Comparison of ENCODE assay signal across 16 mouse cellular contexts in the genomic region with DNA sequence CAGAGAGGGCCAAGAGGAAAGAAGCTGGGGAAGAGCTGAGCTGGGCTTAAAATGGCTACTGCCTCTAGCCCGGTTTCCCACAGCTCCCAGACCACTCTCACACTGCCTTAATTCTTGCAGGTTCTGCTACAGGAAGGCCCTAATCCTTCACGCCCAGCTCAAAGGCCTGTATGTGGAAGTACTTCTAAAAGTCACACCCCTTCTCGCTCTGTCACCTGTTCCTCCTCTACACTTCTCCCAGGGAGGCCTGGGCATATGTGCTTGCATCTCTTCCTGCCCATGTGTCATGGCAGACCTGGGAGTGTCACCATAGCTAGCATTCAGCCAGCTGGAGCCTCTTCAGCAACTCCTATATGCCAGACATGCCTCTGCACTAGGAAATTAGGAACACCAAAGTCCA. TPM values are rescaled to one million over a fixed set of nuclear protein-coding genes. Genes with fewer than 3 reads are reported as not detected.
DNase-seq lines count a peak whose midpoint lies in the region; ATAC-seq lines count a peak whose summit lies in the region.
"Had no signal": no experiment of that assay in that cellular context is flagged by ENCODE, and none has a peak within 500 bp of the region (broad histone marks: within the 10 kb centered on the region; RNA-seq: fewer than 3 reads in every experiment).

No protein-coding gene starts in this region.

- H3K4me2 ChIP-seq in kidney, embryonic 15.5 days = no peak overlapping the region
- H3K4me2 ChIP-seq in hindbrain, embryonic 11.5 days (replicated peaks; ENCODE audit: low read depth, low read length) = no peak overlapping the region
- H3K4me2 ChIP-seq: embryonic facial prominence, embryonic 12.5 days; heart, embryonic 12.5 days; hindbrain, embryonic 15.5 days; neural tube, embryonic 13.5 days had no signal

- H3K27me3 ChIP-seq in kidney, embryonic 15.5 days = no peaks in the 10 kb centered on the region
- no peaks in the 10 kb centered on the region for H3K27me3 ChIP-seq in embryonic facial prominence, embryonic 10.5 days (replicated peaks; ENCODE audit: low read depth, poor library complexity, severe bottlenecking)
- no peaks in the 10 kb centered on the region for H3K27me3 ChIP-seq in megakaryocyte, embryonic 14.5 days (replicated peaks)
- H3K27me3 ChIP-seq in hindbrain, embryonic 11.5 days (ENCODE audit: control insufficient read depth, insufficient read depth, low read length) = no peaks in the 10 kb centered on the region
- H3K27me3 ChIP-seq: embryonic facial prominence, embryonic 12.5 days; heart, embryonic 12.5 days; hindbrain, embryonic 15.5 days; neural tube, embryonic 13.5 days had no signal

- H3K9ac ChIP-seq in kidney, embryonic 15.5 days = no peak overlapping the region
- H3K9ac ChIP-seq in hindbrain, embryonic 11.5 days (ENCODE audit: low read depth, low read length) = no peak overlapping the region
- H3K9ac ChIP-seq: embryonic facial prominence, embryonic 12.5 days; forebrain, postnatal 0 days; hindbrain, embryonic 15.5 days; neural tube, embryonic 13.5 days had no signal

- no peak overlapping the region for H3K4me3 ChIP-seq in kidney, embryonic 15.5 days (replicated peaks)
- no peak overlapping the region for H3K4me3 ChIP-seq in embryonic facial prominence, embryonic 10.5 days
- H3K4me3 ChIP-seq in megakaryocyte, embryonic 14.5 days (replicated peaks) = peak overlapping the region; percentile 7
- no peak overlapping the region for H3K4me3 ChIP-seq in hindbrain, embryonic 11.5 days (ENCODE audit: low read depth, low read length)
- H3K4me3 ChIP-seq: embryonic facial prominence, embryonic 12.5 days; heart, embryonic 12.5 days; hindbrain, embryonic 15.5 days; neural tube, embryonic 13.5 days had no signal

- 0 out of 2 replicates have a peak overlapping the region, but pooled peaks have one; percentile 56 for H3K27ac ChIP-seq in kidney, embryonic 15.5 days
- H3K27ac ChIP-seq in embryonic facial prominence, embryonic 10.5 days (replicated peaks) = peak overlapping the region; percentile 57
- no peak overlapping the region for H3K27ac ChIP-seq in hindbrain, embryonic 11.5 days (ENCODE audit: low read depth, low read length)
- H3K27ac ChIP-seq: embryonic facial prominence, embryonic 12.5 days; hindbrain, embryonic 15.5 days; neural tube, embryonic 13.5 days had no signal

- peaks cover 56% of the 10 kb centered on the region for H3K4me1 ChIP-seq in kidney, embryonic 15.5 days
- peaks cover 72% of the 10 kb centered on the region for H3K4me1 ChIP-seq in embryonic facial prominence, embryonic 10.5 days
- peaks cover 99% of the 10 kb centered on the region for H3K4me1 ChIP-seq in megakaryocyte, embryonic 14.5 days
- H3K4me1 ChIP-seq in hindbrain, embryonic 11.5 days (replicated peaks; ENCODE audit: control insufficient read depth, insufficient read depth, low read length) = no peaks in the 10 kb centered on the region

- 70% methylated on average over 3 of the region's 3 CpGs for WGBS in kidney, embryonic 15.5 days
- WGBS in embryonic facial prominence, embryonic 10.5 days = 83% methylated on average over 3 of the region's 3 CpGs
- 90% methylated on average over 3 of the region's 3 CpGs for WGBS in hindbrain, embryonic 11.5 days

- no peaks in the 10 kb centered on the region for H3K36me3 ChIP-seq in kidney, embryonic 15.5 days
- peaks cover 9% of the 10 kb centered on the region for H3K36me3 ChIP-seq in embryonic facial prominence, embryonic 10.5 days (replicated peaks)
- peaks cover 63% of the 10 kb centered on the region for H3K36me3 ChIP-seq in megakaryocyte, embryonic 14.5 days (replicated peaks; ENCODE audit: low read length)
- no peaks in the 10 kb centered on the region for H3K36me3 ChIP-seq in hindbrain, embryonic 11.5 days (ENCODE audit: control insufficient read depth, insufficient read depth, low read length)
- H3K36me3 ChIP-seq: embryonic facial prominence, embryonic 12.5 days; heart, embryonic 12.5 days; hindbrain, embryonic 15.5 days; neural tube, embryonic 13.5 days had no signal

- no peak for ATAC-seq in kidney, embryonic 15.5 days (replicated peaks; ENCODE audit: low FRiP score)
- no peak for ATAC-seq in hindbrain, embryonic 11.5 days (ENCODE audit: low FRiP score)
- ATAC-seq: forebrain, postnatal 0 days had no signal

- DNase-seq in kidney, adult 9 months = no peak
- DNase-seq in B cell, adult 2 months = peak; percentile 32 to 39
- no peak for DNase-seq in embryonic facial prominence, embryonic 10.5 days (ENCODE audit: low spot score)
- no peak for DNase-seq in gastrocnemius, postnatal 10 days
- no peak for DNase-seq in hindbrain, embryonic 11.5 days (ENCODE audit: low spot score)
- DNase-seq: cerebellum, postnatal 36 days; forebrain, postnatal 0 days; kidney, adult 11 months; kidney, postnatal 36 days; lung, adult 18-20 months had no signal

- no peaks in the 10 kb centered on the region for H3K9me3 ChIP-seq in kidney, embryonic 15.5 days (replicated peaks)
- no peaks in the 10 kb centered on the region for H3K9me3 ChIP-seq in embryonic facial prominence, embryonic 10.5 days
- H3K9me3 ChIP-seq in megakaryocyte, embryonic 14.5 days = no peaks in the 10 kb centered on the region
- no peaks in the 10 kb centered on the region for H3K9me3 ChIP-seq in hindbrain, embryonic 11.5 days (ENCODE audit: control insufficient read depth, low read length)
- H3K9me3 ChIP-seq: embryonic facial prominence, embryonic 12.5 days; heart, embryonic 12.5 days; hindbrain, embryonic 15.5 days; neural tube, embryonic 13.5 days had no signal

RNA-seq across cellular contexts. Expression of a gene that starts 9.8 kb away (rescaled TPM):
- 3.8 and 4.9 TPM in 2 replicates for polyA plus RNA-seq in kidney, embryonic 15.5 days (2015; fragmentation: Nextera tagmentation; extraction: Ambion mirVana)
- 4.8 and 5.2 TPM in 2 replicates for polyA plus RNA-seq in embryonic facial prominence, embryonic 10.5 days (2016; fragmentation: Nextera tagmentation; extraction: Ambion mirVana)
- 15.0 and 15.3 TPM in 2 replicates for polyA plus RNA-seq in megakaryocyte, embryonic 14.5 days (2012; ENCODE audit: insufficient read depth, low replicate concordance)
- total RNA-seq in gastrocnemius, postnatal 10 days (2021) = 10 to 100 TPM; 14.8 to 19.3 TPM
- polyA plus RNA-seq in hindbrain, embryonic 11.5 days (2014; fragmentation: Nextera tagmentation; extraction: Ambion mirVana) = 1.4 and 2.0 TPM in 2 replicates

Comparison
In these comparisons a context has a peak if more than half of its experiments do, and no peak if none do; other contexts are left out.
1. DNase-seq: peak in B cell, adult 2 months (2 of 2); none in kidney, adult 9 months (single experiment), embryonic facial prominence, embryonic 10.5 days (single experiment), gastrocnemius, postnatal 10 days (single experiment) and hindbrain, embryonic 11.5 days (single experiment).